Mouse (Mus musculus): ENCODE measurements around the gene Vmn2r85. TPM values are rescaled to one million over a fixed set of nuclear protein-coding genes. Genes with fewer than 3 reads are reported as not detected.

Gene Vmn2r85
- total RNA-seq, 2 experiments from 2014 or later = 0.60 to 0.75 TPM

Other genes with a start within 250 kb of the Vmn2r85 start
- not detected for gene Olfr826, start 245.5 kb downstream of the Vmn2r85 start, total RNA-seq (2021)
- gene Olfr827, start 215.3 kb downstream of the Vmn2r85 start, total RNA-seq (2021) = not detected
- under 1 TPM in 1 of 2 experiments, not detected in 1; 0.19 TPM for gene Neurod4, start 149.5 kb downstream of the Vmn2r85 start, total RNA-seq (2021)
- gene Tespa1, start 106.8 kb downstream of the Vmn2r85 start, total RNA-seq (2021) = 1 to 10 TPM; 1.8 to 2.4 TPM
- under 1 TPM; 0.17 to 0.32 TPM for gene Vmn2r84, start 35.4 kb downstream of the Vmn2r85 start, total RNA-seq (2021)
- gene Vmn2r86, start 26.3 kb upstream of the Vmn2r85 start, total RNA-seq (2021) = under 1 TPM; 0.17 to 0.30 TPM
- under 1 TPM; 0.39 to 0.86 TPM for gene Vmn2r87, start 67.7 kb upstream of the Vmn2r85 start, total RNA-seq (2021)

All from left cerebral cortex, postnatal 10 days (tissue).